Comparison of ENCODE assay signal across 1 mouse cellular context in the genomic region with DNA sequence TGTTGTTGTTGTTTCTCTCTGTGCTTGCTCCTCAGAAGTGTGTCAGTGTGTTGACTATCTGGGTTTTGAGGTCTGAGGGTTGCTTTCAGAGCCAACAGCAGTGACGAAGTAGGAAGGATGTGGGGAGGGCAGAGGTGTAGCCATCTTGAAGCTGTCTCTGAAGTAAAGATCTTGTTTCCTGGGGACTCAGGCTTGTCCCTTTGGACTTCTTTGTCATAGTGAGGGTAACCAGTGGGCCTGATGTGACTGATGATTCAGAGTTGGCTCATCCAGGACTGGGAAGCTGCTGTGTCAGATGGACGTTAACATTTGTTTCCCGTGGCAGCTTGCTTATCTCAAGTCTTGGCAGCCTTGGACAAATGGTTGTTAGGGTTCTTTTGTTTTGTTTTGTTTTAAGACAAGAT.
TF ChIP-seq lines count a peak whose summit lies in the region.

No protein-coding gene starts in this region.

TF ChIP-seq in MEL, 35 proteins besides CTCF, POLR2A, EP300 and RAD21 (continued from another document):
- TF ChIP-seq GABPA (IDR thresholded peaks at IDR 0.05; ENCODE audit: low read depth, low read length) (no peak), ZC3H11A (IDR thresholded peaks at IDR 0.05; ENCODE audit: low read depth, low read length) (peak; percentile 17; the same call in 1 of the 2 replicates), SIN3A (IDR thresholded peaks at IDR 0.05; ENCODE audit: low read length) (peak; percentile 50)
